Mouse (Mus musculus): Measurements from ENCODE around the gene Sstr5.

Gene Sstr5

GRCm38 (mm10) chr17:25472044-25472443, 25.0 kb downstream of the Sstr5 start:
- peak; percentile 16 for DNase-seq

GRCm38 (mm10) chr17:25471418-25471817, 25.7 kb downstream of the Sstr5 start:
- no peak for DNase-seq

GRCm38 (mm10) chr17:25469798-25470197, 27.3 kb downstream of the Sstr5 start:
- peak; percentile 44 for DNase-seq

GRCm38 (mm10) chr17:25468301-25468700, 28.8 kb downstream of the Sstr5 start:
- DNase-seq: no peak

- no peak for DNase-seq
These were observed 29.3 kb downstream of the Sstr5 start for GRCm38 (mm10) chr17:25467781-25468180.

- DNase-seq: no peak
These were observed 30.8 kb downstream of the Sstr5 start for GRCm38 (mm10) chr17:25466257-25466656.

- no peak for DNase-seq
These were observed 33.0 kb downstream of the Sstr5 start for GRCm38 (mm10) chr17:25464091-25464490.

GRCm38 (mm10) chr17:25463326-25463945, 33.7 kb downstream of the Sstr5 start:
- DNase-seq: no peak

- DNase-seq: peak; percentile 29
These were observed 34.7 kb downstream of the Sstr5 start for GRCm38 (mm10) chr17:25462236-25462875.

GRCm38 (mm10) chr17:25456540-25456939, 40.5 kb downstream of the Sstr5 start:
- DNase-seq: no peak

GRCm38 (mm10) chr17:25454272-25454671, 42.8 kb downstream of the Sstr5 start, which contains the start of gene Tekt4:
Gene Tekt4, plus strand, starts transcription at chr17:25454615.
- no peak for DNase-seq

GRCm38 (mm10) chr17:25452246-25452965, 44.7 kb downstream of the Sstr5 start:
- no peak for DNase-seq

GRCm38 (mm10) chr17:25450329-25450728, 46.8 kb downstream of the Sstr5 start:
- DNase-seq: no peak

- DNase-seq: no peak
These were observed 49.2 kb downstream of the Sstr5 start for GRCm38 (mm10) chr17:25447865-25448264.

- DNase-seq: no peak
These were observed 51.2 kb downstream of the Sstr5 start for GRCm38 (mm10) chr17:25445841-25446240.

- no peak for DNase-seq
These were observed 52.0 kb downstream of the Sstr5 start for GRCm38 (mm10) chr17:25445074-25445473.

- DNase-seq: no peak
These were observed 54.2 kb downstream of the Sstr5 start for GRCm38 (mm10) chr17:25442889-25443288.

GRCm38 (mm10) chr17:25441417-25441816, 55.7 kb downstream of the Sstr5 start:
- peak; percentile 42 for DNase-seq

All from liver (tissue).